In the genomic region with DNA sequence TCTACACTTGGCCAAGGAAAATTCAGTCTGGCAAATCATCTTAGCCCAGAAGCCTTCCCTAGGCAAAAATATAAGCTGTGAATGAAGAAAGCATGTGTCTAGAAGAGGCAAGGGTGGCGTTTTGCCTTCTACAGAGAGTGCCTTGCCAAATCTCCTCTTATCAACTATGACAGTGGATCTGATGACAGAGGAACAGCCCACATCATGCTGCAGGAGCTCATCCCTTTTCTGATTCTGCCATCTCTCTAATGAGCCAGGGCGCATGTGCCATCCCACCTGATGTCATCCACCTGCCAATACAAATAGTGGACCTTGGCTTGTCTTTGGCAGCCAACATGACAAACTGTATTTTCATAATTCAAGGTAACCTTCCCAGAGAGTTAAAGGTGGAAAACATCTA, we compare ENCODE assay signal across 12 mouse cellular contexts.
"Had no signal": no experiment of that assay in that cellular context is flagged by ENCODE, and none has a peak within 500 bp of the region (broad histone marks: within the 10 kb centered on the region; RNA-seq: fewer than 3 reads in every experiment).

No protein-coding gene starts in this region.

- H3K4me1 ChIP-seq: limb, embryonic 13.5 days; liver, embryonic 12.5 days; megakaryocyte, embryonic 14.5 days; midbrain, embryonic 13.5 days had no signal

- H3K27me3 ChIP-seq: limb, embryonic 13.5 days; liver, embryonic 12.5 days; midbrain, embryonic 13.5 days had no signal

- ATAC-seq: liver, embryonic 12.5 days; midbrain, embryonic 13.5 days had no signal

- H3K36me3 ChIP-seq: limb, embryonic 13.5 days; liver, embryonic 12.5 days; midbrain, embryonic 13.5 days had no signal

- H3K27ac ChIP-seq: layer of hippocampus, adult 2 months; limb, embryonic 13.5 days; liver, embryonic 12.5 days; macrophage; midbrain, embryonic 13.5 days; stomach, postnatal 0 days had no signal

- H3K4me3 ChIP-seq: layer of hippocampus, adult 2 months; limb, embryonic 13.5 days; liver, embryonic 12.5 days; megakaryocyte, embryonic 14.5 days; midbrain, embryonic 13.5 days had no signal

- H3K4me2 ChIP-seq: limb, embryonic 13.5 days; liver, embryonic 12.5 days; lung, embryonic 14.5 days; midbrain, embryonic 13.5 days had no signal

- H3K9me3 ChIP-seq: limb, embryonic 13.5 days; liver, embryonic 12.5 days; megakaryocyte, embryonic 14.5 days; midbrain, embryonic 13.5 days had no signal

- DNase-seq: kidney, adult 11 months; kidney, postnatal 36 days; lung, embryonic 14.5 days; lung, postnatal 10 days; thymus, postnatal 4 days had no signal

- H3K9ac ChIP-seq: limb, embryonic 13.5 days; liver, embryonic 12.5 days; lung, embryonic 14.5 days; midbrain, embryonic 13.5 days had no signal
